Mouse (Mus musculus): ENCODE measurements around the gene Pex5l.

The Pex5l gene

DNA sequence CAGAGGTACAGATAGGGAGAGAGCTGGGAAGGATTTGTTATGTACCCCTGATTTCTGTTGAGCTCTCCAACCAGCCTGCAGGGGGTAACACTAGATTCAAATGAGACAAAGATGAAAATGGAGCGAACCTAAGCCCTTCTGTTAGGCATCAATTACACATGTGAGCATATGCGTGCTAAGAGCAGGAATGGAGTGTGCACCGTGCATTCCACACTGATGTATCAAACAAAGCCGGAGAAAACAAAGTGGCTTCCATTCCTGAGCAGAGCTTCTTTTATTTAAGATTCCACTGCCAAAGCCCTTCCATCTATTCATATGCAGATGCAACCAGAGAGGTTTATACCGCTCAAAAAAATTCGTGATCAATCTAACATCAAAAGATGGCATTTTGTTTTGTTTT lies 79.5 kb downstream of the Pex5l start:
- DNase-seq (ENCODE audit: low spot score in 2 of 2) = no peak

DNA sequence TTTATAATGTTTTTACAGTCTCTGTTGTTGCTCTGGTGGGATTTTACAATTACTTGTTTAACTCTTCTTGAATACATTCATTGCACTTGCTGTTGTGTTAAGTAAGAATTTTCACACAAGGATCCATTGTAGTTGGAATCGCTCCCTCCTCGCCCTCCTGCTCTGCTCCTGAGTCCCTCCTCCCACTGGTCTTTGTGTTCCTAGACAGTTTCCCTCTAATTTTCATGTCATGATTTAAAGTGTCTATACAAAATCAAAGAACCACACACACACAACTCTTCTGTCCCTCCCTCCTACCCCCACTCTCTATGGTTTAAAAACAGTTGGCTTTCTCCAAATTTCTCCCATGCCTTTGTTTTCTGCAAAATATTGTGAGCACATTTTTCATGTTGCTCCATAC lies 81.6 kb downstream of the Pex5l start:
- no peak for DNase-seq (ENCODE audit: low spot score in 2 of 2)

DNA sequence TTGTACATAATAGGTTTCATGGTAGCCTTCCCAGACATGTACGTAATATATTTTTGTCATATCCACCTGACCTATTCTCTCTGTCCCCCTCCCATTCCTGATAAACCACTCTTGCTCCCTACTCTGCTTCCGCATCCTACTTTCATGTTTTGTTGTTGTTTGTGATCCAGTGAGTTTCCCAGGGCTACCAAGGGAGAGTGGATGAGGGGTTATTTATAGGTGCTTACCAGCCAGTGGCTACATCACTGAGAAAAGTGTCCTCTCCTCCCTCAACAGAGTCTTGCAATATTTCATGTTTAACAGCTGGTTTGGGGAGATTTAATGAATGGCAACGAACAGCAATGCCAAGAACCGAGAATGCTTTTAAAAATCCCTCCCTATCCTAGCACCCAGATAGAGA lies 82.0 kb downstream of the Pex5l start:
- DNase-seq (ENCODE audit: low spot score in 2 of 2) = no peak

DNA sequence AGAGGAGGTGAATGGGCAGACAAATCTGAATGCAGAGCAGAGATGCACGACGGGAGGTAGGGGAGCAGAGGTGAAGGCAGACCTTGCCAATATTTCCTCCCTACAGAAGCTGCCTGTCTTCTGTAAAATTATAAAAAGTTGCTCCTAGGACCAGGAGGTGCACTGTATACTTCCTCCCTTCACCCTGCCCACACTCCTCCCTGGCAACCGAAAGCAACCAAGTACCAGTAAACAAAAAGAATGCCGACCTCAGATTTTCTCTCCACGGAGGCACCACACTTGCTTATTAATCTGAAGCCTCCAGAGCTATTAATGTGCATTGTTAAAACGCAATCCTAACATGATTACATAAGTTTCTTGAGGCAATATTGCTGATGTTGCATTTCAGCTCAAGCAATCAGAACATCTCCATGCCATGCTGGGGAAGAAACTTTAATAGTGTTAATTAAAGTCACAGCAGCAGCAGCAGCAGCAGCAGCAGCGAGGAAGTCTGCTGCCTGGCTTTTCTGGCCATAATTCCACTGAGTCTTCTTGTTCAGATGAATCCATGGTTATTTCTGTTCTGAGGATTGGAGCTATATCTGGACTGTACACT lies 82.6 kb downstream of the Pex5l start:
- no peak for DNase-seq (ENCODE audit: low spot score in 2 of 2)

DNA sequence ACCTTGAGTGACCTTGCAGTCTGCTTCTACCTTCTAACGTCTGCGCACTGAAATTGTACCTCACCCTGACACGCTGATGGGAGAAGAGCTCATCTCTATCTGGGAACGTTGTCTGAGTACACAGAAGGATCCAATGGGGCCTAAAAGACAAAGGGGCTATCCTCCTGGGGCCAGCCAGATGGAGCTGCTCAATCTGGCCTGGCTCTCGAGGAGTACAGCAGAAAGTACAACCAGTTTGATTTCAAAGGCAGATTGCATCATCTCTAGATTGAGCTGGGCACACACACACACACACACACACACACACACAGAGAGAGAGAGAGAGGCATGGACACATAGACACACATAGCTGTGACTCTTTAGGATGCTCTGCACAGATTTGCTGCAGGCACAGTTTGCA lies 94.7 kb downstream of the Pex5l start:
- DNase-seq (ENCODE audit: low spot score in 2 of 2) = no peak

DNA sequence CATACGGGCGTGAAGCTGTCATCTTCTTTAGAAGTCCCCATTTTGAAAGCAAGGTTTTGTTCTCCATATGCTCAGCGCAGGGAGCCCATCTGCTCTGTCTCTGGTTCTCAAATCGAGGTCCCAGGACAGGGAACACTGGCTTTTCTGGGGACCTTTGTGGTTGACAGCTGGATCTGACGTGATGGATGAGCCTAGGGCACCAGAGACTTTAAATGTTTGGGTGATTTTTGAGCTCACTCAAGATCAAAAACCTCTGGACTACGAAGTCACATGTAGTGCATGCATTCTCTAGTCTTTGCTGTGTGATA lies 98.3 kb downstream of the Pex5l start:
- DNase-seq (ENCODE audit: low spot score in 2 of 2) = no peak

DNA sequence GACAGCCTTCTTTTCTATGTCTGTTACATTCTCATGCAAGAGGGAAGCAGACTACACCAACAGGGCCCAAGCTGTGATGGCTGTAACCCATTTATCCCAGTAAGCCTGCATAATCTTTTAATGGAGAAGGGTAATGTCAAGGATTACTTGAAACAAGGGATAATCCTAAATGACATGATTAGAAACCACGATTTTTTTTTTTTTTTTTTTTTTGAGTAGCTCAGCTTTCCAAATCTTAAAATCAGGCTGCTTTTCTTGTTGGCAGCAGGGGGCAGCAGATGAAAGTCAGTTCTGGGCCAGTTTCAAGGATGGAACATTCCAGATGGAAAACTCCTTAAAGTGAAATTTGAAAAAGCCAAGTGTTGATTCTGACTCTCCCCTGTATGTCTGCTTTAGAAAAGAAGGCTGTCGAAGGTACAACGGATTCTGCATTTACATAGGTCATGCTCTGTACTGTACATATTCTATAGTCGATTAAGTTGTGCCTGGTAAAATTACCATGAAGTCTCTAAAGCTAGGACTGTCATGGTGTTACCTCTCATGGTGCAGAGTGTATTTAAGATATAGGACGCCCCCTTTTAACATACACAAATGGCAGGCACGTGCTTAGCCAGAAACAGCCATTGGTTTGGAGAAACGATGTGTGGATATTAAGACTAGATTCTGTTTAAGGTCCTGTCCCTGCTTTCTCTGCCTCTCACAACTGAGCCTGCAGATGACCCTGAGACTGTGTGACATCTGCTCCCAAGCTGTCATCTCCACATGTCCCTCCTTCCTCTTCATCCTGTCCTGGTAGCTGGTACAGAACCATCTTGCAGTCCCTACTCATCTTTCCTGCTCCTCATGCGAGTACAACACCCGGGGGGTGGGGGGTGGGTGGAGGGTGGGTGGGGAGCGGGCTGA lies 98.9 kb downstream of the Pex5l start:
- DNase-seq (ENCODE audit: low spot score in 2 of 2) = peak in 1 of 2 experiments; percentile 42

DNA sequence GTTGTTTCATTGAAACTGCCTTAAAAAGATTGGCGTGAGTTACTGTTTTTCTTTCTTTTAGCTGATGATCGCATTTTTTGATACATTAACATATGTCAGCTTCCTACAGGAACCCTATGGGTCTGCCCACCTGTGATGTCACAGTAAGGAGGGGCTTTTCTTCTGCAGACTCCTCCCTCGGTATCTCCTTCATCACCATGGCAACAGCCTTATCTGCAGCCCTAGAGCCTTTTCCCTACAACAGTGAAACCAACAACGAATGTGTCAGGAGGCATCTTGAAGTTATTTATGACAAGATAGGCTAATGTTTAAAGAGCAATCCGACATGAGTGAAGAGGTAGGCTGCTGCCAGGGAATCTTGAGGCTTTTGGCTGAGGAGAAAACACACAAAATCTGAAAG lies 118.5 kb downstream of the Pex5l start:
- no peak for DNase-seq (ENCODE audit: low spot score in 2 of 2)

DNA sequence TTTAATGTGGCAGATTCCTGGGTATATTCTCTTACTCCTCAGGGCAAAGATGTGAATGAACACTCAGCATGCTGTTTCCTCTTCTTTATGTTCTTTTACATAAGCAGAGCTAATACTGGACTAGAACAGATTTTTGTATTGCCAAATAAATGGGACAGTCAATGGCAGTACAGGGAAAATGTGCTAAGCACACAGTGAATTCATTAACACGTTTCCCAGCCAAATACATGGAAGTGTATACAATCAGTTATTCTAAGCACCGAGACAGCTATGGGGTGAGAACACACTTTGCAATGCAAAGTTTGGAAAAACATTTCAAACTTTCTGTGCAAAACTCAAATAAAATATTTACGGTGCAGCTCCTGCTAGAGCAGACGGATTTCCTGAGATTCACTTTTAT lies 139.1 kb downstream of the Pex5l start:
- peak in 1 of 2 experiments; percentile 23 for DNase-seq (ENCODE audit: low spot score in 2 of 2)

DNA sequence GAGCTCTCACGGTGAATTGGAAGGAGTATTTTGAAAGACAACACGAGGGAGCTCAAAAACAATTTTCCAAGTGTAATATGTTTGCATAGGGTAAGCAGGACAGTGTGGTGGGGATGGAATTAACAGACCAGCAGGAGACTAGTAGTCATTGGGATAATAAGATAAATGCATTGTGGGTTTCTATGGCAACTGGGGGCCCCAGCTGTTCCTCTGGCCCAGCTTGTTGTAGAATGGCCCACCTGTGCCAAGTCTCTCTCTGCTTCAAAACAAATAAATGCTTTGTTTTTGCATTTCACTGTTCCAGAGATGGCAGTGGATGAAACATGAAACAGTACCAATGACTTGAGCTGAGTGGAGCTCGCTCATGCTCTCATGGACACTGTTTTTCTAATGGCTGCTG lies 141.3 kb downstream of the Pex5l start:
- DNase-seq (ENCODE audit: low spot score in 2 of 2) = no peak

DNA sequence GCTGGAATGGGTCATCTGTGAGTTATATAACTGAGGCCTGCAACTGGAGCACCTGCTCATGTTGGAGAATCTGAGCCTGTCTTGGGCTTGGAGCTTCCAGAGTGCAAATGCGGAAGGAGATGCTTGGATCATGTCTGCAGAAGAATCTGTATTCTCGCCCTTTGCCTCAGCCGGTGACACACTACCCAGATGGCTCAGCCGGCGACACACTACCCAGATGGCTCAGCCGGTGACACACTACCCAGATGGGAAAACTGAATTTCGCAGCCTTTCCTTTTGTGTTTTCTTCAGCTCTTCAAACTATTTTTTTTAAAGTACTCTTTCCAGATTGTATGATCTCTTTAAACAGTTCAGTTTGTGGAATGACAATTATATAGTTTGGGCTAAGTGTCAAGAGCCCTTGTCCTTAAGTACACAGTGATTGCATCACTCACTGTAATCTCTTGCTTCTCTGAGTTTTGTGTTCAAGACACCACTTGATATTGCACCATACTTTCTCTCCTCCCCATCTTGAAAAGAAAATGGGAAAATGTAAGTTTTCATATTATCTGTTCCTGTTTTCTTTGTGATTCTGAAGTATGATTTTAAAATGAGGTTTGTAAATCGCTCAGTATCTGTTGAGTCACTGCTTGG lies 142.5 kb downstream of the Pex5l start:
- DNase-seq (ENCODE audit: low spot score in 2 of 2) = peak; percentile 19 to 50

DNA sequence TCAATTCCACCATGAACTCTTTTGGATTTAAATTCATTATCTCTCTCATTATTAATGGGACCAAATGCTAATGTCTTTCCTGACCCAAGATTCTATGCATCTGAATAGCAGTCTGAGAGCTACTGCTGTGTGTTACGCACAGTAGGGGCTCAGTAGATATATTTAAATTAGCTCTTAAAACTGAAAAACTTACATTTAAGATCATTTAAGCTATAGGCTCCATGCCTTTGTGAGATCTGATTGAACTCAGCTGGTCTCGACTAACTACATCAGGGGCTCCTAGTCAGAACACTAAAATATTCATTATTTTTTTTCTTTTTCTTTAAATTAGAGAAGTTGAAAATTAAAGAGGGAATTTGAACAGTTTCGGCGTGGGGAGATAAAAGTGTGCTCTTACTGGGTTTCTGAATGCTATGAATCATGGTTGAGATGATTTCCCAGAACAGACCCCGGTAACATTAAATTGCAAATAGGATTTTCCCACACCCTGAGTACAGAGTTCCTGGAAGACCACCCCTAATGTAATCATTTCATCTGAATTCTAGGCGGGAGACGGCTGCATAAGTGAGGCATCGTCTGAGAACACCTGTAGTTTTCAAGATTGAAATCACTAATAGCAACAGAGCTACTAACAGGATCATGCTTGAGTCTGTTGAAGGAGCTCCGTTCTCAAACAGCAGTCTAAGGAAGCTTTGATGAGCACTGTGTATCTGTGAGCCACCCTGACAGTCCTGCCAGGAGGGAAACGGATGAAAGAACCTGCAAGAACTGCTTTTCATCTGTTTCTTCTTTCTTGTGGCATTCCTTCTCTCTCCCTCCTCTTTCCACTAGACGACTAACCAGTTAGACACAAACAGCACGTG lies 151.1 kb downstream of the Pex5l start:
- no peak for DNase-seq (ENCODE audit: low spot score in 2 of 2)

DNA sequence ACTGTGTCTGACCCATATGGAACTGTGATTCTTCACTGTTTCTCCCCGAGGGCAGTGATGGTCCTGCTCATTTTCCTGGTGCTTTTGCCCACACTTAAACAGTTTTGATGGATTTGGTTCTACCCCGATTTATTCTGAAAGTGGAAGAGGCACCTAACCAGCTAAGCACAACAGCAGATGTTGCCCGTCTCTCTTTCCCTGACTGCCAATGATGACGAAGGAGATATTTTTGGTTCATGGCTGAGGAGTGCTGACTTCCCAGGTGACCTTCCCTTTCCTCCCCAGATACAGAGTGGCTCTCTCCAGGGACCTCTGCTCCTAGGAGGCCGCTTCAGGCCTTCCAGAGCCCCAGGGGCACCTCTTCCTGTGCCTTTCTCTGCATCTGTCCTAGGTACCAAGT lies 155.2 kb downstream of the Pex5l start:
- no peak for DNase-seq (ENCODE audit: low spot score in 2 of 2)

DNA sequence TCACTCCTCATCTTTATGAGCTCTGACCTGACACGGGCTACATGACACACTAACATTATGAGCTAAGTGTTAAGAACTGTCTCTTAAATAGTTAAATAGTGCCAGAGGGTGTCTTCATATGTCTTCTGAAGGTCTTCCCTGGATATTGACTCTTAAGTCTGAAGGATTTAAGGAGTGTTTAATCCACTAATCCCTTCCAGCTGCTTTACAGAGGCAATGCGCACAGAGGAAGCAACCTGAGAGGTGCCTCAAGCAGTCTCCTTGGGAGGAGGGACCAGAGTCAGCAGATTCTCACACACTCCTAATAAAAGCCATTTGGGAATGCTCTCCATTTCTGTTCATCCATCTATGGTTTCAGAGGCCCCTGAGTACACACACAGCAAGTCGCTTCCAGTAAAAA lies 157.9 kb downstream of the Pex5l start:
- no peak for DNase-seq (ENCODE audit: low spot score in 2 of 2)

DNA sequence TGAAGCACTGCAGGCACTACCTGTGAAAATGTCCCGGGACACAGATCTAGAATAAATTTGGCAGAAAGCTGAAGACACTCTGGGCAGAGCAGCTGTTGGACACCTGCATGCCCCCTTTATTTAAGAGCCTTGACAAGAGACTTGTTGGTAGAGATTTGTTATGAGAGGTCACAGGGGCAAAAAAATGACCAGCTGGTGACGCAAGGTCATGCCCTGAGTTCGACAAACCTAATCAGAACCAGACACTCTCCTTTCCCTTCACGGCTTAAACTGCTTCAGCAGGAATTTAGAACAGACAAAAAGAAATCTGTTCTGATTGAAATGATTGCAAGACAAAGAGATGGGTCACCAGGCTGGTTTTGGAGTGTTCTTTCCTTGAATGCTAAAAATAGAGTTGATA lies 163.1 kb downstream of the Pex5l start:
- DNase-seq (ENCODE audit: low spot score in 2 of 2) = no peak

DNA sequence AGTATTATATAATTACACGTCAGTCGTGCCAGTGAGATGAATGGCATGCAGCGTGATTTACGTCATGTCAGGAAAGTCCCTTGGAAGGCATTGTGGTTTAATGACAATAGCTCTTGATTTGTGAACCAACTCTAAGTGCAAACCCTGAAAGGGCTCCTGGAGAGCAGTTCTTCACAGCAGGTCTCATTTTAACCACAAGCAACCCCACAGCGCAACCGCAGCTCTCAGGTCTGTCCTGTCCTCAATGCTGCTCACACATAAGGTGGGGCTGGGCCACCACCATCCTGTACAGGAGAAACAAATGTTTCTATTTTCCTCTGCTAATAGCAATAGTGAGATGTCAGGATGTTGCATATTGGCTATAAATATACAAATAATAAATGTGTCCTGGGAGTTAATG lies 163.8 kb downstream of the Pex5l start:
- no peak for DNase-seq (ENCODE audit: low spot score in 2 of 2)

DNA sequence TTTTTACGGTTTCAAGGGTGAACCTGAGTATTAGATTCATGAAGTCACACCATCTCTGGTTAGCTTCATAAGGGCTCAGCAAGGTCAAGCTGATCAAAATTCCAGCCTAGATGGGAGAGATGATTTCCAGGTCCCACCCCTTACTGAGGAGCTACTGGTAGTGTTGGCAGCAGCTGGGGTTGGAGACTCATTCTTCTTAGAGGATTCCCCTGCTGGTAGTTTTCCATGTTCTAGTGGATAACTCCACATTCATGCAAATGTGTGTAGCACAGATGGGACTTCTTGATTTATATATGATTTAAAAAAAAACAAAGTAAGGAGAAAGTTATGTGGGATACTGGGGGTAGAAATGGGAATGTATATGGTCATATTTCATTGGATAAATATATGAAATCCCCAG lies 172.8 kb downstream of the Pex5l start:
- no peak for DNase-seq (ENCODE audit: low spot score in 2 of 2)

DNA sequence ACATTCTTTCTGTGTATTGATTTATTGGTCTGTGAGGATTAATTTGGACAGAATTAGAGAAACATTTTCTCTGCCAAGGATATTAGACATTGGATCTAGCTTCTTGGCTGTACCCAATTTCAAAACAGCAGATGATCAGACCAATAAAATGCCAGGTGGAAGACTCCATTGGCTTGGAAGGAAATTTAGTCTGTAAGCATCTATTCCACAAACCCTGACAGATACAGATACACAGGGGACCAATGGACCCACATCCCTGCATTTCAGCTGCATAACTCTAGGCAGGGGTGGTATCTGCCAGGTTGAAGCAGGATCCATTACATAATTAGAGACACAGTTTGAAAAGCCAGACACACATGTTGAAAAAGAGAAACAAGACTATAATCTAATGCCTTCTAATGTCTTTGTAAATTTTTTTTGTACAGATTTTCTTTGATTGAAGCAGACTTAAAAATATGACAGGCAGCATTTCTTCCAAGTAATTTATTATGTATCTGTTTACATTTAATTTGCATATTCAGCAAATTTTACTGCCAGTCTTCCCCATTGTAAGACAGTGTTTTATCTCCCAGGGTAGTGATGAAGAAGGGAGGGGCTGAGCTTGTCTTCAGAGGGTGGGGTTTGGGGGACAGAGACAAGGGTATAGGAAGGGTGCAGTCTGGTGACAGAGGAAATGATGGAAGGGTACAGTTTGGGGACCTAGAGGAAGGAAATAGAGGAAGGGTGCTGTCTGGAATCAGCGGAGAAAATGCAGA lies 174.2 kb downstream of the Pex5l start:
- DNase-seq (ENCODE audit: low spot score in 2 of 2) = no peak

DNA sequence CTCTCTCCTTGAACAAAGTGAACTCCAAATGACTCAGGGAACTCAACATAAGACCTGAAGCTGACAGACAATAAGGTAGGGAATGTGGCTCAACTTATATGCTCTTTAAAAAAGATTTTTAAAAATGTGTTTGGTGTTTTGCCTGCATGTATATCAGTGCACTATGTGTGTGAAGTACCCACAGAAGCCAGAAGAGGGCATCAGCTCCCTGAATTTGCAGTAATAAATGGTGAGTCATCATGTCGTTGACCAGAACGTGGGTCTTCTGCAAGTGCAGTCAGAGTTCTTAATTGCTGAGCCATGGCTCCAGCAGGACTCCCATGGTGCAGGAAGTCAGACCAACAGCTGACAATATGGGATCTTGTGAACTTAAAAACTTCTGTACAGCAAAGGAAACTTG lies 177.5 kb downstream of the Pex5l start:
- DNase-seq (ENCODE audit: low spot score in 2 of 2) = no peak

DNA sequence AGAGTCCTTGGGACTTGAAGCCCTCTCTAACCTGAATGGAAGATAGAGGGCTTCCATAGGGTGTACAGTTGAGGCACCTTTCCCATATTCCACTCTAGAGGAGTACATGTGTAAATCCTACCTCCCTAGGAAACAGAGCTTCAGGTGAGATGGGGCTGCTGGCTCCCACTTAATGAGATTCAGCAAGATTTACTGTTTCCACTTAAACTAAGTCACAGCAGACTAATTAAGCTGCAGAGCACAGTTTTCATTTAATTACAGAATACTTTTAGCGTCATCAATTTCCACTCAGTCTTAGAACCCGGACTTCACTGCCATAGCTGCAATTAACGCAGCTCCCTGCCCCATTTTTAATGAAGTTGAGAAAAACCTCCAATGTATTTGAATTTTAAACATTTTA lies 181.6 kb downstream of the Pex5l start:
- DNase-seq (ENCODE audit: low spot score in 2 of 2) = no peak

DNA sequence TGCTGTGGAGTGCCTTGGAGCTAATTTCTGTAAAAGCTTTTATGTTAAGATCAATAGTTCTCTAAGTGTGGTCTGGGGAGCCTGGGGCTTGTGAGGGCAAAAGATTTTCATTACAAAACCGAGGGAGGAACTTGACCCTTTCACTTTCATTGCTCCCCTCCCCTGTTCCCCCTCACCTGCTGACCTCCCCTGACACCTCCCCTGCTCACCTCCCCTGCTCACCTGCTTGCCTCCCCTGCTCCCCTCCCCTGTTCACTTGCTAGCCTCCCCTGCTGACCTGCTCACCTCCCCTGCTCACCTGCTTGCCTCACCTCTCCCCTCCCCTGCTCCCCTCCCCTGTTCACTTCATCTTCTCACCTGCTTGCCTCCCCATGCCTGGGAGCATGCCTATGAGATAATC lies 191.7 kb downstream of the Pex5l start:
- no peak for DNase-seq (ENCODE audit: low spot score in 2 of 2)

DNA sequence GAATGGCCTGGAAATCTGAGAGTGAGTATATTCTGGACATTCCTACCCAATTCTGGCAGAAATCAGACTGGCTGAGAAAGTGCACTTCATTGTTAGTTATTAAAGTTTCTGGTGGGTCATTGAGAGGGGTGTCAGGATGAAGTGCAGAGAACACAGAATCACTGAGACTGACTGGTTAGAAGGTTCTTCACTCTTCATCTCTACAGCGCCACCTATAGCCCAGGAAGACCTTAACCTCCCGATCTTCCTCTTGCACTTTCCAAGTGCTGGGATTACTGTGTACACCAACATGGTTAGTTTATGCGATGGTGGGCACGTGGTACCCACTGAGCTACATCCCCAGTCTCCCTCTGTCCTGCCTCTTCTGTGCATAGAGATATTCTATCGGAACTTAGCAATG lies 195.6 kb downstream of the Pex5l start:
- DNase-seq (ENCODE audit: low spot score in 2 of 2) = no peak
